Mouse (Mus musculus): Measurements from ENCODE around the gene Slc47a2. TPM values are rescaled to one million over a fixed set of nuclear protein-coding genes. Genes with fewer than 3 reads are reported as not detected.

Slc47a2 gene
- total RNA-seq (2021), result not detected

DNA sequence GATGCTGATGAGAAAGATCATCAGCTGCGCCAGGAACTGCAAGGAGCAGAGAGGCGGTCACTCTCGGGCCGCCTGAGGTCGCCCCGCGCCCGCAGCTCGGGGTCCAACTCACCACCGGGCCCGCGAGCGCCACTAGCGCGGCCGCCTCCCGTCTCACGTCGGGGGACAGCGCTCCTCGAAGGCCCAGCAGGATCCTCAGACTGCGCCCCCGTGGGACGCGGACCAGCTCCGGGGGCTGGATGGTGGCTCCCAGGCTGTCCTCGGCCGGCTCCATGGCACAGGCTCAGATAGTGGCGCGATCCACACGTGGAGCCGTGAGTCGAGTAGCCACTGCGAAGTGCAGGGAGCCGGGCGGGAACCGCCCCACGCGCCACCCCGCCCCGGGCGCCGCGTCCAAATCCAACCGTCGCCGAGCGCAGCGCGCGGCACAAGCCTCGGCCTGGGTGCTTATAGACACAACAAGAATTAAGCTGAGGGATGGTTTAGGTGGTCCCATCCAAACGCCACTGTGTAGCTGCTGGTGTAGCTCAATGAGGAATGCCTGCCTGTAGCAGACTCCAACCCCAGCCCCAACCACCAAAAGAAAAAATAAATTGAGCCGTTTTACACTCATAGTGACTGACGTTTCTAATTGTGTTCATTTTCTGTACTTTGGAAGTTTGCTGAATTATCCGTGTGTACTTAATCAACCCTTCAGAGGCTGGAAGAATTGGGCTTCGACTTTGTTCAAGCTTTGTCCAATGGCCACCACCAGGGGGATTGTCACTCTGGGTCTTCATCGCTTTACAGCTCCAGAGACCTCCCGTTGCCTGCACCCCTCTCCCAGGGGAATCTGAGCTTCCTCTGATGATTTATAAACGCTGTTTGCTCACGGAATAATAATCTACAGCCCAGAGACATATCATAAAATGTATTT, at the start of gene Slc47a2:
Gene Slc47a2, minus strand, starts transcription at position 356 of the 916 bp plus-strand sequence.
- DNase-seq (ENCODE audit: extremely low spot score in 1 of 2, low spot score in 1 of 2), result no peak

DNA sequence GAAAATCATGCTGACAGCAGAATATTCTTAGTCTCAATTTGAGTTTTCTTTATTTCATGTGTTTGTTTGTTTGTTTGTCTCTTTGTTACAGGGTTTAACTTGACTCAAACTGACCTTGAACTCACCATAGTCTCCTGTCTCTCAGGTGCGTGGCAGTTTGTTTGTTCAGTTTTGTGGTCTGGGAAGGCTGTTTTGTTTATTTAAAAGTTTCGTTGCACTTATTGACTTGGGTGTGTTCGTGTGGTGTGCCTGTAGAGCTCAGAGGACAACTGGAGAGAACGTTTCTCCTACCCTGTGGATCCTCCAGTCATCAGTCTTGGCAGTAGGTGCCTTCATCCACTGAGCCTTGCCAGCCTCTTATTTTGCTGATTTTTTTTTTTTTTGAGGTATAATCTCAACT, 46.3 kb upstream of the Slc47a2 start:
- DNase-seq (ENCODE audit: extremely low spot score in 1 of 2, low spot score in 1 of 2), result no peak

DNA sequence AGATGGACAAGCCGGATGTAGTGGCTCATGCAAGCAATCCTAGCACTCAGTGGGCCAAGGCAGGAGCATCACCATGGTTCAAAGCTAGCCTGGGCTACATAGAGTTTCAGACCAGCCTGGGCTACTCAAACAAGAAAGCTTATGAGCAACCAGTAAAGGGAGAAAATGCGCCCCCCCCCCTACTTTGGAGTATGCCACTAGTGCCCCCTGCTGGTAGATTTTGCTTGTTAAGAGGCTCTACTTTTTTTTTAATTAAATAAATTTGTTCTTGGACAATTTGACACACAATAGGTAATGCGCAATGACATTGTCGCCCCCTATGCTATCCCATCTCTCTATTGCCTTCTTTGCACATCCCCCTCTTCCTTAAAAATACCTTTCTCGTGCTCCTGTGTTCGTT, 45.4 kb upstream of the Slc47a2 start:
- peak in 1 of 2 experiments; percentile 68 for DNase-seq (ENCODE audit: extremely low spot score in 1 of 2, low spot score in 1 of 2)

DNA sequence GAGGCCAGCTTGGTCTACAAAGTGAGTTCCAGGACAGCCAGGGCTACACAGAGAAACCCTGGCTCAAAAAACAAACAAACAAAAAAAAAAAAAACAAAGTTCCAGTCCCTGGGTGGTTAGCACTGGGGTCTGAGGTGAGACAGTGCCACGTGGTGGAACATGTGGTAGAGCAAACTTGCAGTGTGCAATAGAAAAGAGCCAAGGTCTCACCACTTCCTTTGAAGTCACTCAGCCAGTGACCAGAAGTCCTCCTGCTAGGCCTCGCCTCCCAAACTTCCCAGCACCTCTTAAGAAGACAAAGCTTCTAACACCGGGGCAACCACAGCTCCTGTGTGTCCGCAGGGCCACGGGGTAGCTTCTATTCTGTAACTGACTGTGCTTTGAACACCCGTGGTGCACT, 44.6 kb upstream of the Slc47a2 start:
- no peak for DNase-seq (ENCODE audit: extremely low spot score in 1 of 2, low spot score in 1 of 2)

DNA sequence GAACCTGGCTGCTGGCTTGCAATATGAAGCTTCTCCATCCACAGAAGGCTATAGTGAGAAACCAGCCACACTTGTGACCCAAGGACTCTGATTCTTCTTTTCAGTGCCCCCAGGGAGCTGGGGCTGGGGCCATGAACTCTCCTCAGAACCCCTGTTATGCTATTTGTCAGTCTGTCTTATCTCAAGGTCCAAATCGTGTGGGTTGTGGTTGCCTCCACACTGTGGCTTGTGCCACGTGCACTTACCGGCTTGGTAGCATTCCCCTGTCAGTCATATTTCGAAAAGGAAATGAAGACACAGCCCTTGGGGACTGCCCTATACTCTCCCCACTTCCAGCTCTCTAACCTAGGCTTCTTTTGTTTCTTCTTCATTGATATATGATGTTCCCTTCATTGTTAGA, 43.1 kb upstream of the Slc47a2 start:
- DNase-seq (ENCODE audit: extremely low spot score in 1 of 2, low spot score in 1 of 2), result no peak

DNA sequence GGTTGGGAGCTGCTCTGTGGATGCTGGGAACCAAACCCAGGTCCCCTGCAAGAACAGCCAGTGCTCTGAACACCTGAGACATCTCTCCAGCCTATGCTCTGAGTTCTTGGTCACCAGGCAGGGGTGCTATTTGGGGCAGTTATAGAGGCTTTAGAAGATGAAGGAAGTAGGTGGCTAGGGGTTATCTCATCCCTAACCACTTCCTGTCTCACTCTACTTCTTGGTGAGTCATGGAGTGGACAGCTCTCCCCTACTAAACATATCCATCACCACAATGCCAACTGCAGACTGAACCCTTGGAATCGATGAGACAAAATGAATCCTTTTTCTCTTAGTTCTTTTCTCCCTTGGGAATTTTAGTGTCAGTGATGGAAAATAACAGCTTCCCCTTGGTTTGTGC, 38.6 kb upstream of the Slc47a2 start:
- DNase-seq (ENCODE audit: extremely low spot score in 1 of 2, low spot score in 1 of 2), result no peak

DNA sequence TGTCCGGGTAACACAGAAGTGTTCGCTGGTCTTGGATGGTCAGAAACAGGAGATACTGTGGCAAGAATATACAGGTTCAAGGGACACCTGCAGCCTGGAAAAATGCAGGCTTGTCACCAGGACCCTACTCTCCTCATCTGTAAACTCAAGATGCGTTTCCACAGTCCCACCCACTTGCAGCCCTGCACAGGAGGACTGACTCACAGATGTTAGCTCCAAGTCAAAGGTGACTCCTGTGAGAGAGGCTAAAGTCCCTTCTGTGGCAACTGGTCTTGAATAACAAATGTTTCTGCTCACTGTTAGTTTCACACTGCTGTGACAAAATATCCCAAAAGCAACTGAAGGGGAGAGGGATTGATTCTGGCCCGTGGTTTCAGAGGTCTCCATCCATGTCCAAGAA, 36.0 kb upstream of the Slc47a2 start:
- no peak for DNase-seq (ENCODE audit: extremely low spot score in 1 of 2, low spot score in 1 of 2)

DNA sequence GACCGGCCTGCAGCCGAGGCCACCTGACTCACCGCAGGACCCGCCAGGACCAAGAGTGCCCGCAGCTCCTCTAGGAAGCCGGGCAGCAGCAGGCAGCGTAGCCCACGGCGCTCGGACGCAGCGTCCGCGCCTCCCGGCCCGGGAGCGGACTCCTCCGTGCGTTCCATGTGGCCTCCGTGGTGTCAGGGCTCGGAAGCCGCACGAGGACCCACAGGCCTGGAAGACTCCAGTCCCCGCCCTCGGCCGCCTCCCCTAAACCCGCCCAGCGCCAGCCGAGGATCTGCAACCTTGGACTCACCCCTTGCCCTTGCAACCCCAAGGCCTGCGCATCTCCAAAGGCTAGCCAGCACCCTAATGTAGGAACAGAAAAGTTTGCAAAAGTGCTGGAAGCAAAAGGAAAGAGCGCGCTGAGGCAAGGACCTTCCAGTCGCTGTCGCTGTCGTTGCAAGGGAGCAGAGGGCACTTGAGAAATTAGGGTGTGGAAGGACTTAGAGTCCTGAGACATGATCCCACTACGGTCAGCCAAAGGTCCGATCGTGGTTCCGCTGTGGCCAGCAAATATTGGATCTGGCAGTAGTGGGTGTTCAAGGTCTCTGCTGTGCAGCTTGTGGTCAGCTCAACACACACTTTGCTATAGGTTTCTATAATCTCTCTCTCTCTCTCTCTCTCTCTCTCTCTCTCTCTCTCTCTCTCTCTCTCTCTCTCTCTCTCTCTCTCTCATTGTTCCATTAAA, 35.4 kb upstream of the Slc47a2 start, which contains the start of gene Slc47a1:
Gene Slc47a1, minus strand, starts transcription at position 465 of the 733 bp plus-strand sequence.
- no peak for DNase-seq (ENCODE audit: extremely low spot score in 1 of 2, low spot score in 1 of 2)

DNA sequence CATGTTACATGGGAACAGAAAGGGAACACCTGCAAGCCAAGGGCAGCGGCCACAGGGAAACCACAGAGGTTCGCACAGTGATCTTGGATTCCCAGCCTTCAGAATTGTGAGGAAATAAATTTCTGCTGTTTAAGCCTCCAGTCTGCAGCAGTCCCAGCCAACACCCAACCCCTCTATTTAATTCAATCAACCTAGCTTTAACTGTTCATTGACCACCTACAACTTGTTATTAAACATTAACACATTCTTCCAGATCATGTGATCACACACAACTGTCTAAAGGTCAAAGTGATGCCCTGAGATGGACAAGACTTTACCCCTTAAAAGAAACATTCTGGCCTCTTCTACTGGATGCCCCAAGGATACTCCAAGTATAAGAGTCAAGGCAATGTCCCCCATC, 26.0 kb upstream of the Slc47a2 start:
- DNase-seq (ENCODE audit: extremely low spot score in 1 of 2, low spot score in 1 of 2), result no peak

DNA sequence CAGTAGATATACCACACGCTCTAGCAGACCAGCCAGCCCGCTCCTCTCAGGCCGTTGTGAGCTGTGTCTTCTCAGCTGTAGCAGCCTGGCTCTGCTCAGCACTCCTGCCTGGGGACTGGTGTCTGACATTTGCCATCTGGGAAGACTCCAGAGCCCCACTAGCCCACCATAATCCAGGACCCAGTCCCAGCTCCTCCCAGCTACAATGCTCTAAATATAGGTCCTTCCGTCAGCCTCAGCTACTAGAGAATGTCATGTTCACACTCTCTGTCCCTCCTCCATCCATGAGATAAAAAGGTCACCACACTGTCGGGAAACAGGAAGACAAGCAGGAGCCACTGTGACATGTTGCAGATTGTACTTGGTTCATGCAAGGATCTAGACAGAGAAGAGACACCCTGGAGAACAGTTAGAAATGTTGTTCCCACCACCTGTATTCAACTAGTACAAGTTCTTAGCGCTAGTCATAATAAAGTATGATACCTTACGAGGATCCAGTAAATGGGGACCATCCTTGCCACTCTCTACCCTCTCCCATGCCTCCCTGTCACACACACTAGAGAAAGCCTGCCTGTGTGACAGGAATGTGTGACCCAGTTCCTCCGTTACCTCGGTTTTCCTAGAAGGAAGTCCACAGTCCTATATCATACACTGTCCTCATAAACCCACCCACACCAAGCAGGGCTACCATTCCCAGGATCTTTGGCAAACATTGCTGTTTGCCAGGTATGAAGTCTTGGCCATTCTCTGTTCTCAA, 24.0 kb upstream of the Slc47a2 start:
- no peak for DNase-seq (ENCODE audit: extremely low spot score in 1 of 2, low spot score in 1 of 2)

DNA sequence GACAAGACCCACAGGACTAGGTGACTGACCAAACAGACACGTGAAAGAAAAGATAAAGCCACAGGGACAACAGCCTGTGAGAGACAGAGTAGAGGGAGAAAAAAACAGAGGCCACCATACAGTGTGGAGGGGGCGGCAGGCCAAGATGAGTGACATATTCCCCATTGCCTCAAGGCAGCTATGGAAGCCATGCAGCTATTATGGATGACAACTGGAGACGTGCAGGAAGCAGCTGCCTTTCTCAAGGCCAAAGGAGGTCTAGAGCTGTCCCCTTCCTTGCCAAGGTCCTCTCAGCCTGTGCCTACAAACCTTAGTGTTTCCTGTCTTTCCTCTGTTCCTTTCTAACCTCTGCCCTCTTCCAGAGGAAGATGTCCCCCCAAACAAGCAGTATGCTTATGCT, 23.3 kb upstream of the Slc47a2 start:
- DNase-seq (ENCODE audit: extremely low spot score in 1 of 2, low spot score in 1 of 2), result no peak

DNA sequence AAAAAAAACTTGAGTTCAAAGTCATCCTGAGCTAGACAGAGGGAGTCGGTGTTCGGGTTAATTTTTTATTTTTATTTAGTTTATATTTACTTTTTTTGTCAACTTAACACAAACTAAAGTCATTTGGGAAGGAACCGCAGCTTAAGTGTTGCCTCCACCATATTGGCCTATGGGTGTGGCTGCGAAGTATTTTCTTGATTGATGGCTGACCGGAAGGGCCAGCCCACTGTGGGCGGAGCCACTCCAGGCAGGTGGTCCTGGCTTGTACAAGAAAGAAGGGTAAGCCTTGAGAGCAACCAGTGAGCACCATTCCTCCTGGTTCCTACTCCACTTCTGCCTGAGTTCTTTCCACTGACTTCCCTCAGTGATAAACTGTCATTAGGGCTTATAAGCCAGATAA, 21.4 kb upstream of the Slc47a2 start:
- DNase-seq (ENCODE audit: extremely low spot score in 1 of 2, low spot score in 1 of 2), result no peak

DNA sequence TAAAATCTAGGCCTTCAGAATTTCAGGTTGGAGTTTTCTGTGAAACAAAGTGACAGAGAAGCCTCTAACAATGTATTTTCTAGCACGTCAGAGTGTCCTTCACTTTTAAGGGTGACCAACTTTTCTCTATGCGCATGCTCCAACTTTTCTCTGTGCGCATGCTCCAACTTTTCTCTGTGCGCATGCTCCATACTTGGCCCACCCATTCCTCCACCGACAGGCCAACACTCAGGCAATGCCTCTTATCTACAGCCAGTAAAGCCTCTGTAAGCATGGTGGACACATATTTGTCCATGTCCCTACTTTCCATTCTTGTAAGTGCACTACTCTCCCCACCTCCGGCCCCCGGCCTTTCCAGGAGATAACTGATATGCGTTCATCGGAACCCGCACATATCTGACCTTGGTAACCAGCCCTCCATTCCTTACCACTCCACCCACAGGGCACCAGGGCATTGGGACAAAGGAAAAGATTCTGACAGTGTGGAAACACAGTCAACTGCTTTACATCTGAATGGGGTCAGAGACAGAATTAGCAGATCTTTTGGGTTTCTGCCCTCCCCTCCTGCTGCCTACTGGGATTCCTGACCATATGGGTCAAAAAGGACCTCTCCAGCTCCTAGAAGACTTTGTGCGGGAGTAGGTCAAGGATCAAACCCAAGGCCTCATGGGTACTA, 19.0 kb upstream of the Slc47a2 start:
- no peak for DNase-seq (ENCODE audit: extremely low spot score in 1 of 2, low spot score in 1 of 2)

DNA sequence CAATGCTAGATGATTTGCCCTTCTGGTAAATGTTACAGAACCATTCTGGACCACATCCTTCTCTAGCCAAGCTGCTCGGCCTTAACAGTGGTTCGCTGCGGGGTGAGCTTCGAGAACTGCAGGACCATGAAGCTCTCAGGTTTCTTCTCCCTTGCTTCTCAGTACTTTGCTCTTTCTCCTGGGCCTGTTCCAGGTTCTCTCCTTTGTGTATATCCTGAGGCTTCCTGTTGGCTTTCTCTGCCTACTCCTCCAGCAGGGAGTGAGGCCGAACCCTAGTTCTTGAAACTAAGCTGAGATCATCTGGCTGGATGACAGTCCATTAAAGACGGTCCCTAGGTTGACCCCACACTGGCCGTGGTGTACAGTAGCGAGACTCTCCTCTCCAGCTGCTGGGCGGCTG, 13.9 kb upstream of the Slc47a2 start:
- DNase-seq (ENCODE audit: extremely low spot score in 1 of 2, low spot score in 1 of 2), result no peak

DNA sequence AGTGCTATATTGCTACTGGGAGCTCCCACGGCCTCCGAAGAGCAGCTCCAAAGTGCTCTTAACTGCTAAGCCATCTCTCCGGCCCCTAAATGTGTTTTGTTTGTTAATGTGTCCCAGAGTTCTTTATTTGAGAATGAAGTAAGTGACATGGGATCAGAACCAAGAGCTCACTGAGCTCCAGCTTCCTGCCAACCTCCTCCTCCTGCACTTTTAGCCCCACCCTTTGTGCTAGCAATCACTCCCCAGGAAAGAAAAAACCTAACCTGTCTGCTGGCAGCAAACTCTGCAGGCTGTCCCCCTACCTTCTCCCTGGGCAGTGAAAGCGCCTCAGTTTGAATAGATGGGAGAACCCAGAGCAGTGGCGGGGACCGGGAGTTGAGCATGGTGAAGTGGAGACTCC, 13.5 kb upstream of the Slc47a2 start:
- DNase-seq (ENCODE audit: extremely low spot score in 1 of 2, low spot score in 1 of 2), result no peak

DNA sequence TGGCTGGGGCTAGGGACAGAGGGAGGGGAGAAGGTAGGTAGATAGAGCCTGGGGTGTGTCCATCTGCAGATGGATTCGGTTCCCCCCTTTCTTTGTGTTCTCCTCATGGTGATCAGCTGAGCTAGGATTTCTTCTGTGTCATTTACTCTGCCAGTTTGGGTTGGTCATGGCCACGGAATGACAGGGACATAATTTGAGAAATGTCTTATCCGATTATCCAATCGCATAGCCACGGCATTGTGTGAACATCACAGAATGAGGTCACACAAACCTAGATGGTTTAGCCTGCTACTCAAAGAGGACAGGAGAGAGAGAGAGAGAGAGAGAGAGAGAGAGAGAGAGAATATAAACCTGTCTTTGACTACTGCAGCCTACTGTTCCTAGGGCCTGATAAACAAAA, 12.7 kb upstream of the Slc47a2 start:
- no peak for DNase-seq (ENCODE audit: extremely low spot score in 1 of 2, low spot score in 1 of 2)

DNA sequence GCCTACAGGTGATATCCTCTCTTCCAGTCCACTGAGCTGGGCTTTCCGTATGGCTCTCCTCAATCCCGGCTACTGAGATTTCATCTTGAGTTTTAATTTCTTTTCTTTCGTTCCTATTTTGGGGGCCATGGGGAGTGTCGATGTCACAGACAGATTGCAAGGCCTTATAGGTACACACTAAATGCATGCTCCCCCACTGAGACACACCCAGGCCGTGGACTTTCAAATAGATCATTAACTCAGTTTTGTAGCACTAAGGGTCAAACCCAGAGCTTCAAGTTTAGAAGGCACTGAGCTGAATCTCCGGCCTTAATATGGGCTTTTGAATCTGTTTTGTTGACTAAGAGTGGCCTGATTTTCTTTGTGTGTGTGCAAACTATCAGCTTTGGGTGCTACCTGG, 11.7 kb upstream of the Slc47a2 start:
- DNase-seq (ENCODE audit: extremely low spot score in 1 of 2, low spot score in 1 of 2), result no peak

DNA sequence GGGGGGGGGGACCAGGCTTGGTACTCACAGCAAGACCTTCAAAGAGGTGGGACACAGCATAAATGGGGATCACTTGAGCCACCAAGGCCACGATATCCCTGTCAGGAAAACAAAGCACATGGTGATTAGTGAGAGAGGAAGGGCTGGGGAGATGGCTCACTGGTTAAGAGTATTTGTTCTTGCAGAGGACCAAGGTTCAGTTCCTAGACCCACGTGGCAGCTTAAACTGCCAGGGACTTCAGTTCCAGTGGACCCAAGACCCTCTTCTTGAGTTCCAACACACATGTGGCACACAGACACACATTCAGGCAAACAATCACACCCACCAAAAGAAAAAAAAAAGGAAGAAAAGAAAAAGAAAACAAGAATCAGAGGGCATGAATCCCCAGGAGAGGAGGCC, 10.4 kb upstream of the Slc47a2 start:
- no peak for DNase-seq (ENCODE audit: extremely low spot score in 1 of 2, low spot score in 1 of 2)

DNA sequence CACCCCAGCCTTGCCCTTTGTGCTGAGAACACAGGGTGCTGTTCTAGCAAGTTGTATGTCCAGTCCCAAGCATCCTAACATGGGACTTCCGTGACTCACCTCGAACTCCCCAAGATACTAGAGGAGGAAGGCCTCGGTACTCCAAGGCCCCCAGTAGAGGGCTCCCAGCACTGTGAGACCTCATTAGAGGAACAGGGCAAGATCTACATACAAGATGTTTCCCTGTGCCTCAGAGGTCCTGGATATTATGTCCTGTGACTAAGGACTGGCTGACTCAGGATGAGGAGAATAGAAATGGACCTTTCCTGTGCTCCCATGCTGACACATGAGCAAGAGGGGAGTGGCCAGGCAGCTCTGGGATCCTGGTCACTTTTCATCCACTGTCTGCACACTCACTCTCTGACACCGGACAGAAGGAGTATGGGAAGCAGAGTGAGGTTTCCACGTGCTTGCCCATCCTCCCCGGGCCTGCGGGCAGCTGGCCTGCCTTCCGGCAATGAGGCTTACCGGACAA, 9.5 kb upstream of the Slc47a2 start:
- no peak for DNase-seq (ENCODE audit: extremely low spot score in 1 of 2, low spot score in 1 of 2)

DNA sequence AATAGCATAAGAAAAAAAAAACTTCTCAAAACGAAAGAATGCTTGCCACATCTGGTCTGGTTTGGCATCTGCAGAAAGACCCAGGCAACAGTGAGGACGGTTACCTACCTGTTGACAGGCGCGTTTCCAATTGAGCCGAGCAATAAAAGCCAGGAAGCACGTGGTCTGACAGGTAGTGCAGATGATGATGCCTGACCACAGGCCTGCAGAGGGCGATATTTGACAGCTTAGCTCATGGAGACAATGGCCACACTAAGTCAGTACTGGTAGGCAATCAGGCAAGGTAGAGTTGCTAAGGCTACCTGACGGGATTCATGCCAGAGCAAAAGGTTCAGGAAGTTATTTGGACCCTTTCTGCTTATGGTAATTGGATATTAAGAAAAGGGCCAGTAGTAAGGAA, 6.7 kb upstream of the Slc47a2 start:
- peak; percentile 32 to 52 for DNase-seq (ENCODE audit: extremely low spot score in 1 of 2, low spot score in 1 of 2)
